Mouse (Mus musculus) urinary bladder, postnatal 0 days (tissue): ENCODE measurements around the gene Tmem256. TPM values are rescaled to one million over a fixed set of nuclear protein-coding genes. Genes with fewer than 3 reads are reported as not detected.

Experiments used
- microRNA-seq: library from miRNA; unstranded; fragments of <30 nt; microRNA quantifications from one replicate; pipeline ENCODE4, GENCODE M21; 2016
- polyA plus RNA-seq: library from polyadenylated mRNA; unstranded; fragments of >200 nt; fragmentation: Nextera tagmentation; extraction: Ambion mirVana; gene quantifications from 2 replicates; pipeline ENCODE4 v1.2.1, GENCODE M21; 2015

Tmem256 gene
- polyA plus RNA-seq, result 421 and 430 TPM in 2 replicates

GRCm38 (mm10) chr11:69837952-69838713, at the start of gene Tmem256:
Tmem256 (plus strand) TSS chr11:69838514.

GRCm38 (mm10) chr11:69795168-69795982, 42.9 kb upstream of the Tmem256 start, which contains the start of gene Chrnb1:
Chrnb1 (minus strand) TSS chr11:69795943.

GRCm38 (mm10) chr11:69801379-69801977, 36.8 kb upstream of the Tmem256 start, which contains the start of gene Fgf11:
Fgf11 (minus strand) TSS chr11:69801857.

GRCm38 (mm10) chr11:69804972-69805909, 33.1 kb upstream of the Tmem256 start, which contains the start of gene Tmem102:
Tmem102 (minus strand) TSS chr11:69805624.

GRCm38 (mm10) chr11:69815155-69815554, 23.2 kb upstream of the Tmem256 start, which contains the start of gene Gm39566:
Gm39566 (minus strand) TSS chr11:69815298.

GRCm38 (mm10) chr11:69818365-69818764, 19.9 kb upstream of the Tmem256 start, which contains the start of gene Spem2:
Spem2 (minus strand) TSS chr11:69818465.

GRCm38 (mm10) chr11:69822080-69822479, 16.2 kb upstream of the Tmem256 start, which contains the start of gene Spem1:
Spem1 (minus strand) TSS chr11:69822180.

GRCm38 (mm10) chr11:69837604-69837951, 736 bp upstream of the Tmem256 start, which contains the start of gene Nlgn2:
Nlgn2 (minus strand) TSS chr11:69837784.

GRCm38 (mm10) chr11:69846198-69846680, 7.9 kb downstream of the Tmem256 start, which contains the start of gene Plscr3:
Plscr3 (plus strand) TSS chr11:69846376.

GRCm38 (mm10) chr11:69858113-69858998, 20.0 kb downstream of the Tmem256 start, which contains the start of gene Tnk1:
Tnk1 (minus strand) TSS chr11:69858730.

GRCm38 (mm10) chr11:69877878-69878277, 39.6 kb downstream of the Tmem256 start, which contains the start of gene Tmem95:
Tmem95 (minus strand) TSS chr11:69878018.

GRCm38 (mm10) chr11:69880853-69881603, 42.7 kb downstream of the Tmem256 start, which contains the start of gene Kctd11:
Kctd11 (minus strand) TSS chr11:69881406.

Small RNA genes within 50 kb of the gene (microRNA-seq; reads per million reads assigned to microRNA genes)
- gene Mir6924, result not detected

Other genes with a start within 250 kb of the Tmem256 start
- gene Atp1b2, start 232.6 kb upstream of the Tmem256 start, polyA plus RNA-seq, result 13.2 and 14.4 TPM in 2 replicates
- not detected in 2 replicates for gene Shbg, start 220.6 kb upstream of the Tmem256 start, polyA plus RNA-seq
- 19.2 and 22.9 TPM in 2 replicates for gene Sat2, start 216.5 kb upstream of the Tmem256 start, polyA plus RNA-seq
- gene Fxr2, start 205.5 kb upstream of the Tmem256 start, polyA plus RNA-seq, result 12.5 and 13.6 TPM in 2 replicates
- 3.2 and 7.1 TPM in 2 replicates for gene Sox15, start 183.2 kb upstream of the Tmem256 start, polyA plus RNA-seq
- gene Mpdu1, start 175.9 kb upstream of the Tmem256 start, polyA plus RNA-seq, result 33.5 and 41.2 TPM in 2 replicates
- 27.9 and 48.1 TPM in 2 replicates for gene Cd68, start 172.4 kb upstream of the Tmem256 start, polyA plus RNA-seq
- gene Eif4a1, start 166.1 kb upstream of the Tmem256 start, polyA plus RNA-seq, result 378 and 433 TPM in 2 replicates
- 46.3 and 49.8 TPM in 2 replicates for gene Senp3, start 156.4 kb upstream of the Tmem256 start, polyA plus RNA-seq
- gene Tnfsf13, start 152.7 kb upstream of the Tmem256 start, polyA plus RNA-seq, result 0.47 and 0.62 TPM in 2 replicates
- 17.2 and 17.8 TPM in 2 replicates for gene Tnfsf12, start 142.7 kb upstream of the Tmem256 start, polyA plus RNA-seq
- gene Tnfsfm13, start 142.4 kb upstream of the Tmem256 start, polyA plus RNA-seq, result 4.7 and 5.4 TPM in 2 replicates
- gene Polr2a, start 79.9 kb upstream of the Tmem256 start, polyA plus RNA-seq, result 9.3 and 10.3 TPM in 2 replicates
- not detected in 2 replicates for gene Slc35g3, start 76.5 kb upstream of the Tmem256 start, polyA plus RNA-seq
- 3.9 and 4.3 TPM in 2 replicates for gene Zbtb4, start 72.6 kb upstream of the Tmem256 start, polyA plus RNA-seq
- gene Chrnb1, start 42.6 kb upstream of the Tmem256 start, polyA plus RNA-seq, result 5.9 and 6.9 TPM in 2 replicates
- 0.78 and 0.86 TPM in 2 replicates for gene Fgf11, start 36.7 kb upstream of the Tmem256 start, polyA plus RNA-seq
- 13.7 TPM in 2 replicates for gene Tmem102, start 32.9 kb upstream of the Tmem256 start, polyA plus RNA-seq
- gene Gm39566, start 23.2 kb upstream of the Tmem256 start, polyA plus RNA-seq, result not detected in 2 replicates
- gene Spem2, start 20.0 kb upstream of the Tmem256 start, polyA plus RNA-seq, result not detected in 2 replicates
- 0.25 TPM in 1 of 2 replicates, not detected in the other for gene Spem1, start 16.3 kb upstream of the Tmem256 start, polyA plus RNA-seq
- gene Nlgn2, start 730 bp upstream of the Tmem256 start, polyA plus RNA-seq, result 3.0 and 3.5 TPM in 2 replicates
- 94.6 and 111 TPM in 2 replicates for gene Plscr3, start 7.9 kb downstream of the Tmem256 start, polyA plus RNA-seq
- gene Tnk1, start 20.2 kb downstream of the Tmem256 start, polyA plus RNA-seq, result 6.2 and 6.4 TPM in 2 replicates
- gene Tmem95, start 39.5 kb downstream of the Tmem256 start, polyA plus RNA-seq, result not detected in 2 replicates
- 9.2 and 10.3 TPM in 2 replicates for gene Kctd11, start 42.9 kb downstream of the Tmem256 start, polyA plus RNA-seq
- gene Acap1, start 57.0 kb downstream of the Tmem256 start, polyA plus RNA-seq, result 0.14 and 0.47 TPM in 2 replicates
- gene 2810408A11Rik, start 62.5 kb downstream of the Tmem256 start, polyA plus RNA-seq, result 2.4 and 2.8 TPM in 2 replicates
- gene Neurl4, start 62.6 kb downstream of the Tmem256 start, polyA plus RNA-seq, result 3.3 and 4.0 TPM in 2 replicates
- gene Gps2, start 75.4 kb downstream of the Tmem256 start, polyA plus RNA-seq, result 40.4 and 40.8 TPM in 2 replicates
- gene Eif5a, start 83.4 kb downstream of the Tmem256 start, polyA plus RNA-seq, result 1,055 and 1,123 TPM in 2 replicates
- 0.54 and 1.3 TPM in 2 replicates for gene Ybx2, start 97.3 kb downstream of the Tmem256 start, polyA plus RNA-seq
- gene Slc2a4, start 109.7 kb downstream of the Tmem256 start, polyA plus RNA-seq, result 181 and 186 TPM in 2 replicates
- 61.3 and 78.2 TPM in 2 replicates for gene Cldn7, start 126.3 kb downstream of the Tmem256 start, polyA plus RNA-seq
- gene Ctdnep1, start 142.6 kb downstream of the Tmem256 start, polyA plus RNA-seq, result 17.5 and 18.5 TPM in 2 replicates
- gene Elp5, start 144.0 kb downstream of the Tmem256 start, polyA plus RNA-seq, result 83.8 and 90.4 TPM in 2 replicates
- 483 and 506 TPM in 2 replicates for gene Gabarap, start 152.6 kb downstream of the Tmem256 start, polyA plus RNA-seq
- gene Phf23, start 157.3 kb downstream of the Tmem256 start, polyA plus RNA-seq, result 46.2 and 46.3 TPM in 2 replicates
- gene Dvl2, start 162.1 kb downstream of the Tmem256 start, polyA plus RNA-seq, result 13.4 and 13.8 TPM in 2 replicates
- gene Acadvl, start 176.9 kb downstream of the Tmem256 start, polyA plus RNA-seq, result 89.2 and 94.2 TPM in 2 replicates
- 4.8 and 5.2 TPM in 2 replicates for gene Dlg4, start 178.4 kb downstream of the Tmem256 start, polyA plus RNA-seq
- 0.23 and 0.55 TPM in 2 replicates for gene Asgr1, start 215.6 kb downstream of the Tmem256 start, polyA plus RNA-seq